In the genomic region with DNA sequence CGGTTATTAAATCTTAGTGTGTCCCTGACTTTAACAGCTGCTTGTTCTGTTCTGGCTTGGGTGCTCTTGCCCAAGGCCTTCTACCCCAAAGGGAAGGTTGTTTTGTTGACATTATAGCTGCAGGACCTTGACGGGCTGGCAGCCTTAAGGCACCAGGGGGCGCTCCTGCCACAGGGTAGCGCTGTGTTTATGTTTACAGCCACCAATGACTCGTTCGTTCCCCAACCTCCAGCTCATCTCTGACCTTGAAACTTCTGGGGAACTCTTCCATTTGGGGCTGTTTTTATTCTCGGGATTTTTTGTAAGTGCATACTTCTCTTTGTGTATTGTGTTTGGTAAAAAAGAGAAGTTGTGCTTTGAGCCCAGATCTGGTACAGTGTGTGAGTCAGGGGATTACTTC, we compare ENCODE assay signal across 8 mouse cellular contexts. TPM values are rescaled to one million over a fixed set of nuclear protein-coding genes. Genes with fewer than 3 reads are reported as not detected.
DNase-seq lines count a peak whose midpoint lies in the region; ATAC-seq lines count a peak whose summit lies in the region.

No protein-coding gene starts in this region.

- H3K36me3 ChIP-seq in intestine, embryonic 16.5 days (ENCODE audit: control insufficient read depth, insufficient read depth, low read length), result peaks cover 17% of the 10 kb centered on the region
- peaks cover 54% of the 10 kb centered on the region for H3K36me3 ChIP-seq in midbrain, embryonic 10.5 days

- 2% methylated on average over 7 of the region's 7 CpGs for WGBS in intestine, embryonic 16.5 days
- WGBS in midbrain, embryonic 10.5 days, result 4% methylated on average over 7 of the region's 7 CpGs

- no peaks in the 10 kb centered on the region for H3K27me3 ChIP-seq in intestine, embryonic 16.5 days (replicated peaks; ENCODE audit: control insufficient read depth, insufficient read depth, low read length)
- H3K27me3 ChIP-seq in midbrain, embryonic 10.5 days (ENCODE audit: low read depth, poor library complexity, severe bottlenecking), result no peaks in the 10 kb centered on the region

- H3K4me3 ChIP-seq in intestine, embryonic 16.5 days (ENCODE audit: low read length), result peak overlapping the region; percentile 99
- H3K4me3 ChIP-seq in midbrain, embryonic 10.5 days, result peak overlapping the region; percentile 84

- H3K4me1 ChIP-seq in intestine, embryonic 16.5 days (ENCODE audit: control insufficient read depth, insufficient read depth, low read length), result peaks cover 22% of the 10 kb centered on the region
- peaks cover 38% of the 10 kb centered on the region for H3K4me1 ChIP-seq in midbrain, embryonic 10.5 days

- peak overlapping the region; percentile 78 for H3K9ac ChIP-seq in intestine, embryonic 16.5 days (ENCODE audit: low read depth, low read length)

- ATAC-seq in intestine, embryonic 16.5 days, result no peak

- intact Hi-C loops in left cerebral cortex, postnatal 36 days (cut with DNase I), result loop anchor here (1.0 to 5.0 kb wide), 4 partner anchors 36 to 181 kb away; a partner anchor contains a TSS

- DNase-seq in adrenal gland, adult 8-10 months, result peak; percentile 95
- DNase-seq in embryo, embryonic 9.5 days (ENCODE audit: extremely low spot score), result peak; percentile 86
- peak; percentile 85 to 90 for DNase-seq in gastrocnemius, postnatal 4 days (ENCODE audit: low spot score in 2 of 2)
- DNase-seq in left cerebral cortex, postnatal 36 days (ENCODE audit: low spot score in 2 of 2), result peak; percentile 79 to 82
- DNase-seq in midbrain, embryonic 10.5 days (ENCODE audit: low spot score), result peak; percentile 80
- DNase-seq in right cerebral cortex, postnatal 36 days (ENCODE audit: low spot score in 2 of 2), result peak; percentile 72 to 77
- DNase-seq in urinary bladder, postnatal 4 days (ENCODE audit: low spot score in 2 of 2), result peak; percentile 81 to 90

- H3K27ac ChIP-seq in intestine, embryonic 16.5 days (ENCODE audit: low read length), result no peak overlapping the region
- no peak overlapping the region for H3K27ac ChIP-seq in midbrain, embryonic 10.5 days (replicated peaks)

- H3K9me3 ChIP-seq in intestine, embryonic 16.5 days (ENCODE audit: control insufficient read depth, low read length), result no peaks in the 10 kb centered on the region
- H3K9me3 ChIP-seq in midbrain, embryonic 10.5 days (replicated peaks), result no peaks in the 10 kb centered on the region

- H3K4me2 ChIP-seq in intestine, embryonic 16.5 days (ENCODE audit: low read depth, low read length), result peak overlapping the region; percentile 81

RNA-seq across cellular contexts. Expression of a gene that starts 1.1 kb away (rescaled TPM):
- 1,000 to 10,000 TPM in 2 of 4 experiments, 100 to 1,000 TPM in 2; 572 to 1,204 (median 919) TPM for total RNA-seq in adrenal gland, adult 8-10 months (2022)
- 10 to 100 TPM; 69.5 to 70.2 TPM for total RNA-seq in gastrocnemius, postnatal 4 days (2021)
- 99.0 and 114 TPM in 2 replicates for polyA plus RNA-seq in intestine, embryonic 16.5 days (2015; fragmentation: Nextera tagmentation; extraction: Ambion mirVana)
- 100 to 1,000 TPM; 121 to 134 TPM for total RNA-seq in left cerebral cortex, postnatal 36 days (2021)
- 109 and 111 TPM in 2 replicates for polyA plus RNA-seq in midbrain, embryonic 10.5 days (2016; fragmentation: Nextera tagmentation; extraction: Ambion mirVana)

RNA-seq across cellular contexts. Expression of a gene that starts 1.4 kb away (rescaled TPM):
- total RNA-seq in adrenal gland, adult 8-10 months (2022), result 10 to 100 TPM; 29.5 to 47.4 (median 40.1) TPM
- total RNA-seq in gastrocnemius, postnatal 4 days (2021), result 10 to 100 TPM; 18.9 to 21.9 TPM
- 30.2 and 30.6 TPM in 2 replicates for polyA plus RNA-seq in intestine, embryonic 16.5 days (2015; fragmentation: Nextera tagmentation; extraction: Ambion mirVana)
- 10 to 100 TPM; 34.3 to 45.9 TPM for total RNA-seq in left cerebral cortex, postnatal 36 days (2021)
- 75.4 and 77.1 TPM in 2 replicates for polyA plus RNA-seq in midbrain, embryonic 10.5 days (2016; fragmentation: Nextera tagmentation; extraction: Ambion mirVana)

RNA-seq across cellular contexts. Expression of a gene that starts 26.7 kb away (rescaled TPM):
- 10 to 100 TPM in 2 of 4 experiments, 1 to 10 TPM in 2; 9.1 to 14.2 (median 11.2) TPM for total RNA-seq in adrenal gland, adult 8-10 months (2022)
- total RNA-seq in gastrocnemius, postnatal 4 days (2021), result 10 to 100 TPM; 30.8 to 34.9 TPM
- 56.6 and 63.7 TPM in 2 replicates for polyA plus RNA-seq in intestine, embryonic 16.5 days (2015; fragmentation: Nextera tagmentation; extraction: Ambion mirVana)
- 10 to 100 TPM; 22.1 to 25.2 TPM for total RNA-seq in left cerebral cortex, postnatal 36 days (2021)
- 23.6 and 25.1 TPM in 2 replicates for polyA plus RNA-seq in midbrain, embryonic 10.5 days (2016; fragmentation: Nextera tagmentation; extraction: Ambion mirVana)

RNA-seq across cellular contexts. Expression of a gene that starts 38.1 kb away (rescaled TPM):
- 10 to 100 TPM; 15.7 to 25.8 (median 17.6) TPM for total RNA-seq in adrenal gland, adult 8-10 months (2022)
- total RNA-seq in gastrocnemius, postnatal 4 days (2021), result 1 to 10 TPM; 5.5 to 5.7 TPM
- 5.6 and 7.1 TPM in 2 replicates for polyA plus RNA-seq in intestine, embryonic 16.5 days (2015; fragmentation: Nextera tagmentation; extraction: Ambion mirVana)
- total RNA-seq in left cerebral cortex, postnatal 36 days (2021), result 10 to 100 TPM; 11.8 to 12.3 TPM
- polyA plus RNA-seq in midbrain, embryonic 10.5 days (2016; fragmentation: Nextera tagmentation; extraction: Ambion mirVana), result 4.8 and 5.5 TPM in 2 replicates

RNA-seq across cellular contexts. Expression of a gene that starts 49.1 kb away (rescaled TPM):
- total RNA-seq in adrenal gland, adult 8-10 months (2022), result not detected
- not detected for total RNA-seq in gastrocnemius, postnatal 4 days (2021)
- not detected in 2 replicates for polyA plus RNA-seq in intestine, embryonic 16.5 days (2015; fragmentation: Nextera tagmentation; extraction: Ambion mirVana)
- not detected for total RNA-seq in left cerebral cortex, postnatal 36 days (2021)
- not detected in 2 replicates for polyA plus RNA-seq in midbrain, embryonic 10.5 days (2016; fragmentation: Nextera tagmentation; extraction: Ambion mirVana)

Comparison
In these comparisons a context has a peak if more than half of its experiments do, and no peak if none do; other contexts are left out.
1. RNA of a gene that starts 1.1 kb away (total RNA-seq): 572 to 1,204 TPM in adrenal gland, adult 8-10 months; 121 to 134 TPM in left cerebral cortex, postnatal 36 days and 69.5 to 70.2 TPM in gastrocnemius, postnatal 4 days; every median in the first group is over 4 times any median in the second.
2. Peak in every context shown above with its lines, with median percentiles within 50 percentile points of each other: DNase-seq.